Mouse (Mus musculus) leukemia stem cell, adult 10-12 weeks (primary cell): ENCODE results near the gene Tsg101. TPM values are rescaled to one million over a fixed set of nuclear protein-coding genes. Genes with fewer than 3 reads are reported as not detected.

ENCODE experiments used
- polyA plus RNA-seq: library from polyadenylated mRNA; stranded (reverse); fragments of >175 nt; gene quantifications from 2 replicates; pipeline ENCODE4 v1.2.3, GENCODE M21; 2012; ENCODE audit warnings: low replicate concordance

Gene Tsg101
- 24.5 and 36.4 TPM in 2 replicates for polyA plus RNA-seq

GRCm38 (mm10) chr7:46919551-46920176 lies at the start of gene Tsg101:
Gene Tsg101 (minus strand): TSS chr7:46919969.

GRCm38 (mm10) chr7:46957831-46958691 lies 38.3 kb upstream of the Tsg101 start, which contains the start of gene Uevld:
Gene Uevld (minus strand): TSS chr7:46958527.

GRCm38 (mm10) chr7:46860996-46861395 lies 58.8 kb downstream of the Tsg101 start, which contains the start of gene Ldhc:
Gene Ldhc (plus strand): TSS chr7:46861203.

GRCm38 (mm10) chr7:46840787-46841525 lies 78.8 kb downstream of the Tsg101 start, which contains the start of gene Ldha:
Gene Ldha (plus strand): TSS chr7:46841475.

Other genes starting within 250 kb of the Tsg101 start
- not detected in 2 replicates for gene Tph1, start 247.4 kb downstream of the Tsg101 start, polyA plus RNA-seq
- 1.8 and 1.9 TPM in 2 replicates for gene Saal1, start 209.3 kb downstream of the Tsg101 start, polyA plus RNA-seq
- 0.73 and 3.0 TPM in 2 replicates for gene Saa3, start 204.3 kb downstream of the Tsg101 start, polyA plus RNA-seq
- not detected in 2 replicates for gene Saa4, start 187.4 kb downstream of the Tsg101 start, polyA plus RNA-seq
- not detected in 2 replicates for gene Saa1, start 177.0 kb downstream of the Tsg101 start, polyA plus RNA-seq
- not detected in 2 replicates for gene Saa2, start 168.2 kb downstream of the Tsg101 start, polyA plus RNA-seq
- gene Hps5, start 123.9 kb downstream of the Tsg101 start, polyA plus RNA-seq: 2.7 and 3.8 TPM in 2 replicates
- 68.6 and 85.3 TPM in 2 replicates for gene Gtf2h1, start 123.9 kb downstream of the Tsg101 start, polyA plus RNA-seq
- gene Ldha, start 78.5 kb downstream of the Tsg101 start, polyA plus RNA-seq: 247 and 414 TPM in 2 replicates
- not detected in 2 replicates for gene Ldhc, start 58.8 kb downstream of the Tsg101 start, polyA plus RNA-seq
- 0.07 and 0.54 TPM in 2 replicates for gene Uevld, start 38.6 kb upstream of the Tsg101 start, polyA plus RNA-seq
- not detected in 2 replicates for gene Gm9999, start 63.6 kb upstream of the Tsg101 start, polyA plus RNA-seq
- 3.5 and 10.0 TPM in 2 replicates for gene Spty2d1, start 88.4 kb upstream of the Tsg101 start, polyA plus RNA-seq
- gene Tmem86a, start 130.6 kb upstream of the Tsg101 start, polyA plus RNA-seq: 13.1 and 15.3 TPM in 2 replicates
- 0.16 and 0.34 TPM in 2 replicates for gene Ptpn5, start 213.7 kb upstream of the Tsg101 start, polyA plus RNA-seq